Mouse (Mus musculus): ENCODE data around the gene Gm14305.
"Not testable (repeated sequence)": the region's sequence is repeated elsewhere in the genome, so short reads cannot be mapped to it uniquely, and the experiment has no call there.

Gene Gm14305

DNA sequence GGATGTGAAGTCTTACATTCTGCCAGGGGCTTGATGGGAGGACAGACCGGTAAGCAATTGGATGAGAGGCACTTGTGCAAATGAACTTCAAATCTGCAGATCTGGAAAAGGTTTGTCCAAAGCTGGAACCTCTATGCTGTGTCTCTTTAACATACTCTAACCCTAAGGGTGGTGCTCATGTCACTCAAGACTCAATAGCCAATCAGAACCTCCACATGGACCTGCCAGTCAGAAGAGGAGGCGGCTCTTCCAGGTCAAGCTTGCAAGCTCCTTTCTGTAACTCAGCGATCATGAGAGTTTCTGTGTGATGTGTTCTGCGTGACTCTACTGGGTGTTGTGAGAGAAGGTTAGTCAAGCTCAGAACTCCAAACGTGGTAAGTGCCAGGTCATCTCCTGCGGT lies at the start of gene Gm14305:
Gm14305 (plus strand) TSS at position 278 of the 400 bp plus-strand sequence.
- DNase-seq (ENCODE audit: low spot score in 2 of 2) = peak; percentile 17

DNA sequence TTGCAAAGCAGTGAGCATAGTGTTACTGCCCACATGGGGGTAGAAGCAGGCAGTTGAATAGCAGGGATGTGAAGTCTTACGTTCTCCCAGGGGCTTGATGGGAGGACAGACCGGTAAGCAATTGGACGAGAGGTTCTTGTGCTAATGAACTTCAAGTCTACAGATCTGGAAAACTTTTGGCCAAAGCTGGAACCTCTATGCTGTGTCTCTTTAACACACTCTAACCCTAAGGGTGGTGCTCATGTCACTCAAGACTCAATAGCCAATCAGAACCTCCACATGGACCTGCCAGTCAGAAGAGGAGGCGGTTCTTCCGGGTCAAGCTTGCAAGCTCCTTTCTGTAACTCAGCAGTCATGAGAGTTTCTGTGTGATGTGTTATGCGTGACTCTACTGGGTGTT lies 37.9 kb upstream of the Gm14305 start, which contains the start of gene Zfp973:
Zfp973 (plus strand) TSS at position 301 of the 400 bp plus-strand sequence.
- not testable (repeated sequence) for DNase-seq (ENCODE audit: low spot score in 2 of 2)

Data from right cerebral cortex, adult 2 months (tissue).